ENCODE assay signal across 9 mouse cellular contexts in the genomic region with DNA sequence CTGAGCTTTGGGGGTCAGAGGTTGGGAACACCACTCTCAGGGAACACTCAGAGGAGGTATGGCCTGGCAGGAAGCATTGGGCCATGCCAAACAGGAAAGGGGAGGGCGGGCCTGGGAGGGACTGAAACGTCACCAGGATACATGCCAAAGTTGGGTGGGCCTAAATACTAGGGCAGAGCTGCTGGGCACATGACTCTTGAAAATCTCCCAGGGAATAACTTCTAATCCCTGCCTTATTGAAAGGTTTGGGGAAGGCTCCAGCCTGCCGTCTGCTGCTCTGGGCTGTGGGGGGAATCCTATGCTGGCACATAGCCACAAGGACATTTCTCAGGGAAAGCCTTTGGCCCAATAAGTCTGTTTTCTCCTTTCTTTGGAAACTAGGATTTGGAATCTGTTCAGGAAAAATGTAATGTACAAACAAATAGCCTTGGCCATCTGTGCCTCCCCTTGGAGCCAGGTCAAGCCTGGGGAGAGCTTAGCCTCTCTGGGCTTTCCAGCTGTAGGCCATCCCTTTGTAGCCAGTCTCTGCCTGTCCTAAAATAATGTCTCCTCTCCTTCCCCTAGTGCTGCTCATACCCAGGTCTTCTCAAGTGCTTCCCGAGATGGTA. TPM values are rescaled to one million over a fixed set of nuclear protein-coding genes. Genes with fewer than 3 reads are reported as not detected.
DNase-seq lines count a peak whose midpoint lies in the region; ATAC-seq and TF ChIP-seq lines count a peak whose summit lies in the region.
"Had no signal": no experiment of that assay in that cellular context is flagged by ENCODE, and none has a peak within 500 bp of the region (broad histone marks: within the 10 kb centered on the region; RNA-seq: fewer than 3 reads in every experiment).

No protein-coding gene starts in this region.

- ATAC-seq in intestine, embryonic 14.5 days (replicated peaks; ENCODE audit: low FRiP score, low TSS enrichment, low read depth): no peak
- ATAC-seq in intestine, postnatal 0 days: no peak
- peak; percentile 78 for ATAC-seq in heart, embryonic 12.5 days (ENCODE audit: insufficient number of reproducible peaks, low FRiP score)

- H3K4me2 ChIP-seq in intestine, embryonic 14.5 days (ENCODE audit: low read length): no peak overlapping the region
- H3K4me2 ChIP-seq in intestine, postnatal 0 days (replicated peaks; ENCODE audit: low read depth): no peak overlapping the region
- H3K4me2 ChIP-seq in heart, embryonic 12.5 days: no peak overlapping the region

- no peaks in the 10 kb centered on the region for H3K9me3 ChIP-seq in intestine, embryonic 14.5 days (ENCODE audit: control insufficient read depth, low read length)
- no peaks in the 10 kb centered on the region for H3K9me3 ChIP-seq in intestine, postnatal 0 days (ENCODE audit: control insufficient read depth)
- H3K9me3 ChIP-seq in heart, embryonic 12.5 days (replicated peaks): no peaks in the 10 kb centered on the region

- no peak overlapping the region for H3K9ac ChIP-seq in intestine, embryonic 14.5 days (ENCODE audit: low read length)
- H3K9ac ChIP-seq in intestine, postnatal 0 days (ENCODE audit: low read depth, low read length): no peak overlapping the region; the same call in 1 of the 2 replicates
- H3K9ac ChIP-seq in heart, embryonic 12.5 days: no peak overlapping the region

- no peak overlapping the region for H3K4me3 ChIP-seq in intestine, embryonic 14.5 days (ENCODE audit: low read depth, low read length)
- no peak overlapping the region for H3K4me3 ChIP-seq in intestine, postnatal 0 days (ENCODE audit: low read depth, low read length)
- no peak overlapping the region for H3K4me3 ChIP-seq in heart, embryonic 12.5 days

- peak overlapping the region; percentile 52 for H3K27ac ChIP-seq in intestine, embryonic 14.5 days (ENCODE audit: low read depth)
- no peak overlapping the region for H3K27ac ChIP-seq in intestine, postnatal 0 days (ENCODE audit: low read depth, low read length)
- peak overlapping the region; percentile 64 for H3K27ac ChIP-seq in heart, embryonic 12.5 days (ENCODE audit: poor library complexity, severe bottlenecking)

- TF ChIP-seq CTCF in intestine, postnatal 0 days (IDR thresholded peaks at IDR 0.05; ENCODE audit: low read depth): no peak

- H3K27me3 ChIP-seq in intestine, embryonic 14.5 days (replicated peaks; ENCODE audit: control insufficient read depth, insufficient read depth, low read length): no peaks in the 10 kb centered on the region
- H3K27me3 ChIP-seq in intestine, postnatal 0 days (replicated peaks; ENCODE audit: control insufficient read depth, insufficient read depth, low read length): no peaks in the 10 kb centered on the region
- H3K27me3 ChIP-seq in heart, embryonic 12.5 days (replicated peaks): no peaks in the 10 kb centered on the region
- H3K27me3 ChIP-seq: CH12.LX had no signal

- WGBS in intestine, embryonic 14.5 days: 46% methylated on average over 4 of the region's 4 CpGs
- 48% methylated on average over 4 of the region's 4 CpGs for whole genome bisulfite sequencing in intestine, postnatal 0 days
- WGBS in heart, embryonic 12.5 days: 52% methylated on average over 4 of the region's 4 CpGs

- DNase-seq in intestine, embryonic 14.5 days (ENCODE audit: low spot score): no peak
- DNase-seq in cerebellum, postnatal 36 days: peak; percentile 39 to 51
- peak; percentile 81 to 89 for DNase-seq in kidney, postnatal 25 days
- peak; percentile 78 for DNase-seq in ovary, adult 18-20 months (ENCODE audit: low spot score)
- DNase-seq in spleen, postnatal 14 days (ENCODE audit: low spot score in 2 of 2): no peak
- DNase-seq in embryo, embryonic 11 days: no peak

- peaks cover 21% of the 10 kb centered on the region for H3K4me1 ChIP-seq in intestine, embryonic 14.5 days (replicated peaks; ENCODE audit: control insufficient read depth, insufficient read depth, low read length)
- peaks cover 5% of the 10 kb centered on the region; the same call in 1 of the 2 replicates for H3K4me1 ChIP-seq in intestine, postnatal 0 days (replicated peaks; ENCODE audit: control insufficient read depth, insufficient read depth, low read length)
- peaks cover 26% of the 10 kb centered on the region for H3K4me1 ChIP-seq in heart, embryonic 12.5 days (replicated peaks)

- no peaks in the 10 kb centered on the region for H3K36me3 ChIP-seq in intestine, embryonic 14.5 days (ENCODE audit: control insufficient read depth, insufficient read depth, low read length)
- H3K36me3 ChIP-seq in intestine, postnatal 0 days (ENCODE audit: control insufficient read depth, insufficient read depth): no peaks in the 10 kb centered on the region
- no peaks in the 10 kb centered on the region for H3K36me3 ChIP-seq in heart, embryonic 12.5 days

RNA-seq across cellular contexts. Expression of a gene that starts 30.6 kb away (rescaled TPM):
- polyA plus RNA-seq in intestine, embryonic 14.5 days (2014; fragmentation: Nextera tagmentation; extraction: Ambion mirVana): 56.0 and 61.7 TPM in 2 replicates
- 58.3 and 63.2 TPM in 2 replicates for polyA plus RNA-seq in intestine, postnatal 0 days (2015; fragmentation: Nextera tagmentation; extraction: Ambion mirVana)
- polyA plus RNA-seq in heart, embryonic 12.5 days (2016; fragmentation: Nextera tagmentation; extraction: Ambion mirVana): 95.0 and 95.1 TPM in 2 replicates

Comparison
In these comparisons a context has a peak if more than half of its experiments do, and no peak if none do; other contexts are left out.
1. DNase-seq: peak in cerebellum, postnatal 36 days (2 of 2), kidney, postnatal 25 days (2 of 2) and ovary, adult 18-20 months (single experiment); none in intestine, embryonic 14.5 days (single experiment), spleen, postnatal 14 days (0 of 2) and embryo, embryonic 11 days (single experiment).